Mouse (Mus musculus) cortical plate, adult 2 months (tissue): ENCODE results near the gene Clcf1.

Source experiments
- CTCF ChIP-seq: fragments of 200-500 bp; IDR thresholded peaks from 2 replicates; pipeline ENCODE4 v1.5.1; 2011; ENCODE audit warnings: mild to moderate bottlenecking, control low read depth, low read length; ENCODE audit not compliant: insufficient read depth; ENCODE audit errors: extremely low read depth
- POLR2A ChIP-seq: fragments of 200-500 bp; IDR thresholded peaks from 2 replicates; pipeline ENCODE4 v1.6.1; 2011; ENCODE audit warnings: mild to moderate bottlenecking, low read length, control low read depth; ENCODE audit not compliant: insufficient read depth; ENCODE audit errors: extremely low read depth

DNA sequence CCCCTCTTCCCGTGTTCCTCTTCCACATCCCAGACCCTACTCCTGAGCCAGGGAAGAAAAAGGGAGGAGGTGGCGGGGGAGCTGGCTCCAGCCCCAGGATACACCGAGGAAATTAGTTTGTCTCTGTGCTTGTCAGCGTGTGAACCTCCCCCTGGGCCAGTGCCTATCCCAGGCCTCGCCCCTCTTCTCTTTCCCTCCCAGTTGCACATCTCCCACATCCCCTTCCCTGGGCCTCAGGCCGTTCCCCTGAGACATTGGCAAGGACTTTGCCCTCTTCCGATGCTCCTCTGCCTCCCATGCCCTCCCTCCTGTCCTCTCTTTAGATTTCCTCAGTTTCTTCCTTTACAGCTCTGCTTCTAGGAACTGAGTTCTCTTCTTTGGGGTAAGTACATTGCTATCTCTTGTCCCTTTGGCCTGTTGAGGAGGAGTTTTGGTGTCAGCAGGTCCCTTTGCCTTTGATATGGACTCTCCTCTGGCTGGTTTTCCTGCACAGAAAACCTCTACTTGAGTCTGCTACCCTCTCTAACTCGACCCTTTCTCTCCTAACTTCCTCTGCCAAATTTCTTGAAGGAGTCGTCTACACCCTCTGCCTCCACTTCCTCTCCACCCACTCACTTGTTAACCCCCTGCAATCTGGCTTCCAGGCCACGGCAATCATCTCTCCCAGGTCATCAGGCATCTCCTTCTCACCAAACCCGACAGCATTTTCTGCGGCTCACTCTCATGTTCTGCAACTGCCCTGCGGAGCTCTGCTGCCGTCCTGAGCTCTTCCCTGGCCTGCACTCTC, 7.1 kb downstream of the Clcf1 start:
- TF ChIP-seq CTCF, result no peak
- no peak for TF ChIP-seq POLR2A
